23 mouse cellular contexts compared by ENCODE assay signal in genomic region chr13:22990214-22990891, GRCm38 (mm10). TPM values are rescaled to one million over a fixed set of nuclear protein-coding genes. Genes with fewer than 3 reads are reported as not detected.
A peak's percentile ranks its signal among the peaks of the same experiment; 100 is the strongest.
DNase-seq lines count a peak whose midpoint lies in the region; ATAC-seq lines count a peak whose summit lies in the region.
"Had no signal": no experiment of that assay in that cellular context is flagged by ENCODE, and none has a peak within 500 bp of the region (broad histone marks: within the 10 kb centered on the region; RNA-seq: fewer than 3 reads in every experiment).

No protein-coding gene starts in this region.

- no peak for ATAC-seq in megakaryocyte progenitor cell, adult 5-6 weeks (replicated peaks; ENCODE audit: poor library complexity)
- ATAC-seq: forebrain, embryonic 15.5 days; hindbrain, embryonic 16.5 days had no signal

- intact Hi-C loops in heart, postnatal 25 days (cut with DNase I), result no loop called here

- peak; percentile 71 for DNase-seq in heart, adult 11 months
- no peak for DNase-seq in heart, postnatal 25 days (ENCODE audit: low spot score)
- DNase-seq in R1 (ENCODE audit: low read depth, low spot score), result peak; percentile 28
- peak; percentile 23 for DNase-seq in lung, postnatal 10 days
- DNase-seq in lung, postnatal 36 days, result peak; percentile 70
- no peak for DNase-seq in ovary, postnatal 10 days (ENCODE audit: low spot score)
- DNase-seq: adrenal gland, adult 2 months; adrenal gland, postnatal 14 days; cerebellum, adult 11 months; cerebellum, adult 2 months; cerebellum, adult 9-11 months; cerebellum, postnatal 25 days; gastrocnemius, postnatal 25 days; heart, adult 2 months; heart, postnatal 14 days had no signal

RNA-seq across cellular contexts. Expression of gene Vmn1r213, which starts 17.1 kb away (rescaled TPM):
- total RNA-seq in heart, postnatal 25 days (2021), result not detected
- not detected in 2 replicates for total RNA-seq in megakaryocyte progenitor cell, adult 5-6 weeks (2015)
- not detected in 2 replicates for total RNA-seq in megakaryocyte progenitor cell, adult 5-6 weeks (2017)
- total RNA-seq: adrenal gland, adult 2 months; adrenal gland, postnatal 14 days; adrenal gland, postnatal 4 days; common myeloid progenitor, adult 5-6 weeks; ES-E14; gastrocnemius, adult 8-10 months; gastrocnemius, postnatal 25 days; heart, adult 2 months; heart, postnatal 14 days; hematopoietic stem cell, adult 5-6 weeks had no signal

RNA-seq across cellular contexts. Expression of gene Vmn1r214, which starts 39.9 kb away (rescaled TPM):
- not detected for total RNA-seq in heart, postnatal 25 days (2021)
- total RNA-seq in megakaryocyte progenitor cell, adult 5-6 weeks (2015), result not detected in 2 replicates
- total RNA-seq in megakaryocyte progenitor cell, adult 5-6 weeks (2017), result not detected in 2 replicates
- total RNA-seq: adrenal gland, adult 2 months; adrenal gland, postnatal 14 days; adrenal gland, postnatal 4 days; common myeloid progenitor, adult 5-6 weeks; ES-E14; gastrocnemius, adult 8-10 months; gastrocnemius, postnatal 25 days; heart, adult 2 months; heart, postnatal 14 days; hematopoietic stem cell, adult 5-6 weeks had no signal

Comparison
In these comparisons a context has a peak if more than half of its experiments do, and no peak if none do; other contexts are left out.
1. DNase-seq: peak in heart, adult 11 months (single experiment), R1 (single experiment), lung, postnatal 10 days (single experiment) and lung, postnatal 36 days (single experiment); none in heart, postnatal 25 days (single experiment) and ovary, postnatal 10 days (single experiment).